Mouse (Mus musculus) T-helper 17 cell (primary cell): ENCODE results near the gene Lsm4.

Experiments
- in situ Hi-C, 2 experiments: fragments of 300-600 bp; cut with MboI, MseI; formaldehyde crosslinking; loops; 1 replicate in 1 of 2; 2 replicates in 1 of 2; pipeline ENCODE4 v1.15.1; 2025; ENCODE audit warnings: high pct_unique_total_duplicates in 2 of 2

The Lsm4 gene

DNA sequence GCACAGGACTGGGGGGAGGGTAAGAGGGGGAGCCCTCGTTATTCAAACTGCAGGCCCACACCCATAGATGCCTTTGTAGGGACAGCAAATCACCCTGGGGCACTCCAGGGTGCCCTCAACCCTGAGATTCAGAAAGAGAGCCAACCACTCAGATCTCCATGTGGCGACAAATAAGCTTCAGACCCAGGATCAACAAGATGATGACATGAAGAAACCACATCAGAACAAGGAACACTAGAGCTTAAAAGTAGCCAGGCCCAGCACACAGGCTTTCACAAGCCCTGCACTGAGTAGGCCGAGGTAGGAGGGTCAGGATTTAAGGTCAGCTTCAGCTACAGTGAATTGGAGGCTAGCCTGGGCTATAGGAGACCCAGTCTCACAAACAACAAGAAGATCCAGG lies 24.1 kb upstream of the Lsm4 start:
- in situ Hi-C loops = no loop called here

GRCm38 (mm10) chr8:70649324-70649723 lies 23.7 kb upstream of the Lsm4 start:
- in situ Hi-C loops = no loop called here

DNA sequence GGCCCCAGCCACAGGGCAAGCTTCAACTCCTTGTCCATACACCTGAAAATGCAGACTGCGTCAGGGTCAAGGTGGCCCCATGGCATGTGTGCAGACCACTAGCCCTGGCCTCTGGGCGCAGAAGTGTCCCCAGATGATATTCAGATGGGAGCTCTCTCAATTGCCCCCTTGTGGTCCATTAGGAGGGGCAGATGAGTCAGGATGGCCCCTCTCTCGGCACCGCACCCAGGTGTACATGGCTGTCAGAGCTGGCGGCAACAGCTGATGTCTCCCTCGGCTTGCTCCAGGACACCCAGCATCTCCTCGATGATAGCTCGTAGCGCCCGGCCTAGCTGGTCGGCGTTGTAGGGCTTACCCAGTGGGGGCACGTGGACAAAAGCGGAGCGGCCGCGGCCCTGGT lies 22.7 kb upstream of the Lsm4 start:
- in situ Hi-C loops = no loop called here

GRCm38 (mm10) chr8:70653226-70653625 lies 19.8 kb upstream of the Lsm4 start:
- in situ Hi-C loops = no loop called here

GRCm38 (mm10) chr8:70654121-70654520 lies 18.9 kb upstream of the Lsm4 start:
- in situ Hi-C loops = no loop called here

- in situ Hi-C loops = loop anchor here in 1 of 2 experiments (5.0 kb wide), 1 partner anchor 98 kb away; no protein-coding TSS in a partner anchor
Measured at GRCm38 (mm10) chr8:70655469-70655868, 17.6 kb upstream of the Lsm4 start.

DNA sequence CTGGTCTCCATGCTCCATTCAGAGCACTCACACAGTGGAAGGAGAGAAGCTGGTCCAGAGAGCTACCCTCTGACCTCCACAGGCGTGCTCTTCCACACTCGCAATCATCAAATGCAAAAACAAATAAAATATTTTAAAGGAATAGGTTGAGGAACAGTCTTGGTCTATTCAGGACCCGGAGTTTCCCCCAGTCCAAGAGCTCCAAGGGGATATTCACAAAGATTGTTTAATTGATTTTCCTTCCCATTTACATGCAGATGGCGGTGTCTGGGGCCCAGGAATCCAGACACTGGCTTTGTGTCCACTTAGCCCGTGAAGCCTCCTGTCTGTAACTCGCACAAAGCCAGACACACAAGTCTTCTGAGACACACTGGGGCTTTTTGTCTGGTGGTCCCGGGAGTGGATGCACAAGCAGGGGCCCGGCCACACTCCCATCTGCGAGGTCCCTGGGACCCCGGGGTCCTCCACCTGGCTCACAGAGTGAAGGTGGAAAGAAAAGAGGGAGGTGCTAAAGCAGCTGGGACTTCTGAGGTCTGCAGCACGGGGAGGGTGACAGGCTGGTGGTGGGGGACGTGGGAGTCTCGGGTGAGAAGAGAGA lies 16.8 kb upstream of the Lsm4 start:
- in situ Hi-C loops = loop anchor here in 1 of 2 experiments (5.0 kb wide), 1 partner anchor 99 kb away; no protein-coding TSS in a partner anchor

- in situ Hi-C loops = loop anchor here in 1 of 2 experiments (5.0 kb wide), 1 partner anchor 100 kb away; no protein-coding TSS in a partner anchor
Measured at GRCm38 (mm10) chr8:70657214-70657613, 15.8 kb upstream of the Lsm4 start.

DNA sequence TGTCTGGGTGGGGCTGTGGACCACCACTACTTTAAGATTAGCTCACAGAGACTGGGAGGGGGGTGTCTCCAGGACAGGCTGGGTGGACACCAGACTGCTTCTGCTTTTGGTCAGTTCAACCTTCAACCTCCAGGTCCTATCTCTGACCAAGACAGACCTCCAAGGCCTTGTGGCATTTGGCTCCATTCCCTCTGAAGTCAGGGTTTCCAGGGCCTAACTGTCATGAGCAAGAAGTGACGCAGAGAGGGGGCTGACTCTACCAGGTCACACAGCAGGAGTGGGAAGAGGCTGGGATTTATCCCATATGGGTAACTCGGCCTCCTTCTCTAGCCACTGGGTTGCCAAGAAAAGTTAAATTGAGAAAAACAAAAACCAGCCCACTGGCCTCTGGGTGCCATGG lies 15.3 kb upstream of the Lsm4 start:
- in situ Hi-C loops = loop anchor here in 1 of 2 experiments (5.0 kb wide), 1 partner anchor 100 kb away; no protein-coding TSS in a partner anchor

GRCm38 (mm10) chr8:70658897-70659603 lies 14.0 kb upstream of the Lsm4 start:
- in situ Hi-C loops = loop anchor here in 1 of 2 experiments (5.0 kb wide), 1 partner anchor 102 kb away; no protein-coding TSS in a partner anchor

- in situ Hi-C loops = loop anchor here in 1 of 2 experiments (5.0 kb wide), 1 partner anchor 102 kb away; no protein-coding TSS in a partner anchor
Measured at GRCm38 (mm10) chr8:70659604-70660272, 13.3 kb upstream of the Lsm4 start.

DNA sequence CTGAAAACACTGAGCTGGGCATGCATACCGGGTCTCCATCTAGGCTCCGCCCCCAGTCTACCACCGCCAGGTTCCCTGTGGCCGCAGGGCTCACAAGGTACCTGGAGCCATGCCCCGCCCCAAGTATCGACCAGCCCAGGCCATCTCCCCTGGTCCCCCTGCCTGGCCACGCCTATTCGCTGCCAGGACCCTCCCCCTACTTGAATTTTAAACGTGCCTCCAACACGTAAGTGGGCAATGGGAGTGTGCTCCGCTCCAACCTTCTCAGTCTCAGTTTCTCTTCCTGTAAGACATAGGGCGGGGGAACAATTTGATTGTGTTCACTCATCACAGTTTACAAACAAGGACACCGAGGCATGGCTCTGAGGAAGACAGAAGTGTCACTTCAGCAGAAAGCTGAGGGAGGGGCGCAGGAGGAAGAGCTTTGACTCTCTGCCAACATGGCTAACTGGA lies 12.7 kb upstream of the Lsm4 start, which contains the start of gene Pgpep1:
Pgpep1 (minus strand) TSS at position 116 of the 453 bp plus-strand sequence.
- in situ Hi-C loops = no loop called here

DNA sequence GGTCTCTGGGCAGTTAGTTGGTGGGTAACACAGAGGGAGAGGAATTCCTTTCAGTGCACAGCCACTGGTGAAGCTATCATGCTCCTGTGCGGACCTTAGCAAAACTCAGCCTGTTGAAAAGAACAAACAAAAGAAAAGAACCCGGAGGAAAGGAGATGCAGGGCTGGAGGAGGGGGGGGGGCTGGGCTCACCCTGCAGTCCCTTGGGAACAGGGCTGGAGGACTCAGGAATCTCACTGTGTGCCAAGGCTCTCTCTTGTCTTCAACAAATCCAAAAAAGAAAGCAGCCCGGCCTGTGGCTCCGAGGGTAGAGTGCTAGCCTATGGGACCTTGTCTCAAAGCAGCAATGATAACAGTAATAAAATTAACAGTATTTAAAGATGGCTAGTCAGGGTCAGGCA lies 9.4 kb upstream of the Lsm4 start:
- in situ Hi-C loops = no loop called here

DNA sequence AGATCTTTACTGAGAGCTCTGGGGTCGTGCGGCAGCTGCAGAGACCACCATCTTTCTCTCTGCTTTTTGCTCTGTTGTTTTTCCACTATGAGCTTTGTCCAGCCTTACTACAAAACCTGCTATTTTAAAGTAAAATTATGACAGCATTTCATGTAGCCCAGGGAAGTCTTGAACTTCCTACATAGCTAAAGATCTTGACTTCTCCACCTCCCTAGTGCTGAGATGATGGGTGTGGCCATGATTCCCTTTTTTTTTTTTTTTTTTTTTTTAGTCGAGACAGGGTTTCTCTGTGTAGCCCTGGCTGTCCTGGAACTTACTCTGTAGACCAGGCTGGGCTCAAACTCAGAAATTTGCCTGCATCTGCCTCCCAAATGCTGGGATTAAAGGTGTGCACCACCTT lies 8.4 kb upstream of the Lsm4 start:
- in situ Hi-C loops = loop anchor here in 1 of 2 experiments (5.0 kb wide), 1 partner anchor 32 kb away; the partner anchor contains the start of gene Gdf15

- in situ Hi-C loops = loop anchor here in 1 of 2 experiments (5.0 kb wide), 1 partner anchor 33 kb away; the partner anchor contains the start of gene Gdf15
Measured at GRCm38 (mm10) chr8:70665599-70665998, 7.4 kb upstream of the Lsm4 start.

GRCm38 (mm10) chr8:70667071-70667470 lies 6.0 kb upstream of the Lsm4 start:
- in situ Hi-C loops = loop anchor here in 1 of 2 experiments (5.0 kb wide), 1 partner anchor 35 kb away; the partner anchor contains the start of gene Gdf15

- in situ Hi-C loops = no loop called here
Measured at GRCm38 (mm10) chr8:70671615-70672324, 1.3 kb upstream of the Lsm4 start.

DNA sequence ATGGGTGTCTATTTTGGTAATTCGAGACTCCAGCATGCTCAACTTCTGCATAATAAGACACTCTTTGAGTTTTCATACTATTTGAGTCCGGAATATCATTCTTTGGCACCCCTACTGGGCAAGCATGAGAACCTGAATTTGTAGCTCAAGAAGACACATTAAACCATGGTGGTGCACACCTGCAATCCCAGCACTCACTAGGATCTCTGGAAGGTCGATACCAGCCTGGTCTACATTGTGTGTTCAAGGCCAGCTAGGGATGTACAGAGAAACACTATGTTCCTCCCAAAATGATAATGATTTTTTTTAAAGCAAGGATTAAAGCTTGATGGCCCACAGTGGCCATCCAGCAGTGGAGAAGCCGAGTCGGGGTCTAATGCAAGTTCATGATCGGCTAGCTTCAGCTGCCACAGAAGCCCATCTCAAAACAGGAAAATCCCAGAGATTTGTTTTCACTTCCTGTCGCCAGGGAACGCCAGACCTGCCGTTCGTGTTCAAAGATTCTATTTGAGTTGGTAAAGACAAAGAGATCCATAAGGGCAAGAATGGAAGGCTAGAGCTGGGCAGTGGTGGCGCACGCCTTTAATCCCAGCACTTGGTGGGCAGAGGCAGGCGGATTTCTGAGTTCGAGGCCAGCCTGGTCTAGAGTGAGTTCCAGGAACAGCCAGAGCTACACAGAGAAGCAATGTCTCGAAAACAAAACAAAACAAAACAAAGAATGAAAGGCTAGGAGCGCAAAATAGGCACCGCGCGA lies 546 bp upstream of the Lsm4 start:
- in situ Hi-C loops = no loop called here

DNA sequence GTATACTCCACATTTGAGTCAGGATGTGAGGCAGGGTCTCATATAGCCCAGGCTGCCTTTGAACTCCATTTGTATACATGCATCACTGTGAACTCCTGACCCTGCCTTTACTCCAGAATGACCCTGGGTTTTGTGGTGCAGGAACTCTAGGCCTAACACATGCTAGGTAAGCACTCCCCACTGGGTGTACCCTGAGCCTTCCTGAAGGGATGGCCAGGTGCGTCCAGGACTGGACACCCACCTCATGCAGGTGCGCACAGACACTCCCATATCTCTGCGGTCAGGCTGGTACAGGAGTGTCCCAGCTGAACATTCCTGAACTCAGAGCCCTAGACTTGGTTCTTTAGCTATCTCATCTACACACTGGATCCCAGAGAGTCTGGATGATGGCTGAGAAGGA lies 1.1 kb downstream of the Lsm4 start:
- in situ Hi-C loops = no loop called here

GRCm38 (mm10) chr8:70674716-70675115 lies 1.7 kb downstream of the Lsm4 start:
- in situ Hi-C loops = no loop called here
